Mouse (Mus musculus): ENCODE data around the gene Tysnd1.

DNA sequence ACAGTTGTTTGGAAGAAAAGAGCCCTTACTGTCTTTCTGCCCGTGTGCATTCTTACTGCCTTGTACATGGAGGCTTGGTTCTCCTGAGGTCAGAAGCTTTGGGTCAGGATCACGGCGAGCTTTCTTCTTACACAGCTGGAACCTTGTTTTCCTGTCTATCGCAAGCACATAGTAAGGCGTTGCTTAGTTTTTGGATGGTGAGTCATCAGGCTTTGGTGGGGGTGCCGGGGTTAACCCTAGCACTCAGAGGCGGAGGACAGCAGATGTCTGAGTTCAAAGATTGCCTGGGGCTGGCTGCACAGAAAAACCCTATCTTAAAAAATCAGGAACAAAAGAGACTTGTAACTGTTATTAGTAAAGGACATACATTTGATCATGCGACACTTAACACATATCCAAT, 33.4 kb upstream of the Tysnd1 start:
- TF ChIP-seq POLR2AphosphoS5 (IDR thresholded peaks at IDR 0.05; ENCODE audit: insufficient replicate concordance, low read depth, low read length) (no peak), CTCF (IDR thresholded peaks at IDR 0.05; ENCODE audit: low read depth, low read length) (no peak), GATA1 (IDR thresholded peaks at IDR 0.05; ENCODE audit: borderline replicate concordance, low read length) (no peak), TAL1 (conservative IDR thresholded peaks at IDR 0.05; ENCODE audit: low read depth, low read length) (no peak)

Data from G1E (cell line).